Mouse (Mus musculus) adrenal gland, postnatal 4 days (tissue): ENCODE data around the gene Gm28038. TPM values are rescaled to one million over a fixed set of nuclear protein-coding genes. Genes with fewer than 3 reads are reported as not detected.

Experiments used
- DNase-seq, 2 experiments: peaks; one replicate each; pipeline ENCODE4 v3.0.0; 2021 to 2022; ENCODE audit warnings: low spot score in 2 of 2, mixed read lengths in 2 of 2
- long read RNA-seq, 2 experiments: library from polyadenylated mRNA; stranded (forward); transcript quantifications; one replicate each; pipeline ENCODE4 v2.0.0; 2021
- total RNA-seq, 2 experiments: library from RNA; stranded (reverse); gene quantifications; 2 replicates each; pipeline ENCODE4 v1.2.3; 2021

The Gm28038 gene
- not detected for total RNA-seq
- long read RNA-seq, experiment 1 = 0 reads
- long read RNA-seq, experiment 2 = 0 reads

DNA sequence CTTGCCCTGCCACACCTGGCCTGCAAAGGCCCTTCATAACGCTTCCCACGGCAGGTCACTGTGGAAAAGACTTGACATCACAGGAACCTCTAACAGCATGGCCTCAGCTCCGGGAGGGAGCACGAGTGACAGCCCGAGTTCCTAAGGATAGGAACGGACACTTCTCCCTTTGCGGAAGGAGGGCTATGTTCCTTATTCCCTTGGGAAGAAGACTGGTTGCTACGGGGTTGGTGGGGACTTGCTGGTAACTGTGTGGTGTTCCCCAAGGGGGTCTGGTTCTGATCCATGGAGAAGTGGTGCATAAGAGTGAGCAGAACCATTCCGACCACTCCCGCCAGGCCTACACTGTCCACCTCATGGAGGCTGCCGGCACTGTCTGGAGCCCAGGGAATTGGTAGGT, at the start of gene Gm28038:
Gene Gm28038 (plus strand): TSS at position 301 of the 400 bp plus-strand sequence.
- DNase-seq = no peak

- DNase-seq = no peak
Measured at GRCm38 (mm10) chr2:30235593-30235992, 45.2 kb upstream of the Gm28038 start.

DNA sequence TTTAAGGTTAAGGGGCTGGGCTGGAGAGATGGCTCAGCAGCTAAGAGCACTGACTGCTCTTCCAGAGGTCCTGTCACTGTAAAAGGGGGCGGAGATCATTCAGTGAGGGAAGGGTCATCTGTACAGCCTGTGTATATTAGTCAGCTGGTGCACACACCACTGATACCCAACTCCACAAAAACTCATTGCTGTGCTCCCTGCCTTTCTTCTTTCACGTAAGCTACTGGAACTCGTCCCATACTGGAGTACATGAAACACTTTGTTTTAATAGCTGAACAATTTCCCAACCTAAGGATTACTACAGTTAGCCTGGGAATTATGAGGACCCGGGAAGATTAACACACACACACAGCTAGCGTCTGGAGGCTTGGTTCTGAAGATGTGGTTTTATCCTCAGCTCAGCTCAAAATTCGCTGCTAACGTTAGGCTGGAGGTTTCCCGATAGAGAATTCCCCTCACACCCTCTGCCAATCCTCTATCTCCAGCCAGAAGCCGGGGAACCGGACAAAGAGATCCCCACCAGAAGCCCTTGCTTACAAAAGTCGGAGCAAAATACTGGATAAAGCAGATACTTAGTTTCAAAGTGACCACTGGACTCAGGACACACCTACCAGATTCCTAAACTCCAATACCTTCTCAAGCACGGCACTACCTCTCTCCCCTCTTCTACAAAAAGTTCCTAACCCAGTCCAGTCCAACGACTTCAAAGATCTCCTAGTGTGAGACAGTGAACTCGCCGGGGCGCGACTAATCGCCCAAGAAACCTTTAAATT, 44.2 kb upstream of the Gm28038 start:
- DNase-seq = no peak

DNA sequence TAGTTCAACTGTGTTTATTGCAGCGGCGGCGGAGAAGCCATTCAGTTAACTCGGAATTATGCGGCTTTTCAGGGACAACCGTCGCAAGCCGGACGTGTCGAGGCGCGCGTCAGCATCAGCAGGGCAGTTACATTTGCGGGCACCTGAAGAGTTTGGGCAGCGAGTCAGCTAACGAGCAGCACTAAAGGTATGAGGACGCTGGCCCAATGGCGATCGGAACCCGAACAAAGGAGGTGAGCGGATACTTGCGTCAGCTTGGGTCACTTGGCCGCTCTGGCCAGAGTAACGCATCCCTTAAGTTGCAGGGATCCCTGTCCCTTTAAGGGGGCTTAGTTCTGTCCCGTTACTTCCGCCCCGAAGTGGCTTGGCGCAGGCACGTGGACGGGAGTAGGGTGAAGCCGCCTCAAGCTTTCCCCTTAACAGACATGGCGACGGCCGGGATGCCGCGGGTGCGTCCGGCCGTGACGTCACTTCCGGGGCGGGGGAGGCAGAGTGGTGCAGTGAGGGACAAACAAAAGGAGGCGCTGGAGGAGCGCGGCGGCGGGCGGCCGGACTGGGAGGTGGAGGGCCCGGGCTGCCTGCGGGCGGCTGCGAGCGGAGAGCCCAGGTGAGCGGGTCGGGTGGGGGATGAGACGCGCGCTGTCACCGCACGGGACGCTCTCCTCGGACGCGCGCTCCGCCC, 43.5 kb upstream of the Gm28038 start, which contains the start of gene Lrrc8a:
Gene Lrrc8a (plus strand): TSS at position 517 of the 682 bp plus-strand sequence.
- peak; percentile 100 for DNase-seq

- DNase-seq = peak; percentile 54 to 59
Measured at GRCm38 (mm10) chr2:30237881-30238280, 43.0 kb upstream of the Gm28038 start.

DNA sequence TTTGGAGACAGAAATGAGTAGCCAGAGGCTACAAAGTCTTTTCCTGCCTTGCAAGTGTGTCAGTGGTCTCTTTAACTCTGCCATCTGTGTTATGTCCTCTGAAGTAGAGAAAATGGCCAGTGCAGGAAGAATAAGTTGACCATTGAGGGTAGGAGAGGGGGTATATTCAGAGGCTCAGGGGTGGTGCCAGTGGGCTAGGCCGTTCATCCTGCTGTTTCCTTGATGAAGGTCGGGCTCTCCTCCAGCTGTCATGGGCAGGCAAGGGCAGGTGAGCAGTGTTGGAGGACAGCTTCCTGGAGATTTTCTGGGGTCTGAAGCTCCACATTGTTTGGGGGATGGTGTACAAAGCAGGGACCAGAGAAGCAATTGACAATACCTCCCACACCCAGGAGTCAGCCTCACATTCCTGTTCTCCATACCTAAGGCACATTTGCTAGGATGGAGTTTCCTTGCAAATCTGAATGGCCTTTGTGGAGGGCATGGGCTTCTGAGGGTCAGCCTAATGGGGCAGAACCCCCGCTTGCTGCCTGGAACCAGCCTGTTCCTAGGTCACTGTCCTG, 41.9 kb upstream of the Gm28038 start:
- DNase-seq = no peak

GRCm38 (mm10) chr2:30239777-30240176, 41.1 kb upstream of the Gm28038 start:
- no peak for DNase-seq

DNA sequence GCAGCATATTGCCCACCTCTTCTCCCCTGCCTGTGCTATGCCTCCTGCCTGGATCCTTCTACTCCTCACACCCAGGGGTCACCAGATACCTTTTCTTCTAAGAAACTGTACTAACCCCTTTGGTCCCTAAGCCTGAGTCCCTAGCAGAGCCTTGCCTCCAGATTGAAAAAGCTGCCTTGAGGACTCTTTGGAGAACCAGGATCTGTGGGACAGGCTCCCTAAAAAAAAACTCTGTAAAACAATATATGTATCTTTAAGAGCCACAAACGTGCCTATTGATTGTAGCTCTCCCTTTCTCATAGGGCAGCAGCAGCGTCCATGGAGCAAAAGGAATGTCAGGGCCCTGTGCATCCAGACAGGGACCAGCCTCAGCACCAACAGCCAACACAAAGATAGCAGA, 40.6 kb upstream of the Gm28038 start, which contains the start of gene Gm28035:
Gene Gm28035 (plus strand): TSS at position 301 of the 400 bp plus-strand sequence.
- DNase-seq = no peak

DNA sequence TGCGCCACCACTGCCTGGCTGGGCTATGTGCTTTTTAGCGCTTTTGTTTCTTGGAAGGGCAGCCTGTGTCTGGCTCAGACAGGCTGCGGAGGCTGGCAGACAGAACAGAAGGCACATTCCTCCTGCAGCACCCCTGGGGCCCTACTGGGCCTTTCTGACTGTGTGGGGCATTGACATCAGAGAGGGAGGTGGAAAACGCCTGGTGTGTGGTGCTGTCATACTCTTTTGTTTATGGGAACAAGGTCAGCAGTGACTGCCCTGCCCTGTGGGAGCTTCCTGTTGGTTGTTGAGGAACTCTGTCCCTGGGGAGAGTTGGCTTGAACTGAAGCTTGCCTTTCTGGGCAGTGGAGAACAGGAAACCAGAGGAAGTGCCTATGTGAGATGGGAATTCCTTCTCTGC, 38.3 kb upstream of the Gm28038 start:
- no peak for DNase-seq

DNA sequence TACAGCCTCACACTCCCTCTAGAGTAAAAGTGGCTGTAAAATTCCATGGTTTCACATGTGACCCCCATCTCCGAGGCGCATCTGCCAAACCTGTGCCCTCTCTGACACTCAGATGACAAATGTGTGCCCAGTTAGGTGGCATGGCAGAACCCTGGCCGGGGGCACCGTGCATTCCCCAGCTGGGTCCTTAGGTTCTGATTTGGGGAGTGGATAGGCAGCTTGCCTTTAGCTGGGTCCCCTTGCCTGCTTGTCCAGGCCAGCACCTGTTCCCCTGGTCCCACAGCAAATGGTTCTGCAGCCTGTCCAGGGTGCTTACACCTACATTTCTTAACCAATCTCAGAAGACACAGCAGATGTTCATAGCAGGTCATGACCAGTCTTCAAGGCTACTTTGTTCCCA, 37.5 kb upstream of the Gm28038 start:
- DNase-seq = no peak

GRCm38 (mm10) chr2:30244595-30245178, 36.2 kb upstream of the Gm28038 start:
- no peak for DNase-seq

DNA sequence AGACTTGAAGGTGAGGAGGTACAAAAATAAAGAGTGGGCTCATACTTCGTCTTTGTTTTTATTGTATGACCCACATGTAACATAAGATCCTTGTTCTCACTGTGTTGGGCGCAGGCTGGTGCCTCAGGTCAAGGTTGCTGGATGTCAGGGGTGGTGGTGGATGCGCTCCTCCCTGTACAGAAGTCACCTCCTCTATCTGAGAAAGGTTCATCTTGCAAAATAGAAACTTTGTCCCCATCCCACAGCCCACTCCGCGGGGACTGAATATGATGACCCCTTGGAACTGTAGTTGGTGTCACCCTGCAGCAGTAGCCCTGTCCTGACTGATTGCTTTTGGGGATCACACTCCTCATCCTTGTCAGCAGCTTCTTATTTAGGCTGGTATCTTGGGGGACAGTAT, 33.8 kb upstream of the Gm28038 start:
- no peak for DNase-seq

- DNase-seq = no peak
Measured at GRCm38 (mm10) chr2:30247681-30248080, 33.2 kb upstream of the Gm28038 start.

DNA sequence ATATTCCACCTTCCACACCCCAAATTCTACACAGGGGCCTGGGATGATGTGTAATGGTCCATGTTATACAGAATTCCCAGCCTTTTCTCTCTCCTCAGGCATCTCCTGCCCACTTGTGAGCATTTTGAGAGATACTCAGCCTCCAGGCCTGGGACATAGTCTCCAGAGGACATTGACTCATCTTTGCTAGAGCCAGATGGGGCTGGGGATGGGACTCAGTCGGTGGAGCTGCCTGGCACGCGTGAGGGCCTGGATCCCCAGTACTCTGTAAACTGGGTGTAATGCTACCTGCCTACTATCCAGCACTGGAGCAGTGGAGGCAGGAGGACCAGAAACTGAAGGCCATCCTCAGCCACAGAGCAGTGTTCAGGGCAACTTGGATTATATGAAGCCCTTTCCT, 31.7 kb upstream of the Gm28038 start:
- no peak for DNase-seq

GRCm38 (mm10) chr2:30250166-30251128, 30.4 kb upstream of the Gm28038 start:
- no peak for DNase-seq

DNA sequence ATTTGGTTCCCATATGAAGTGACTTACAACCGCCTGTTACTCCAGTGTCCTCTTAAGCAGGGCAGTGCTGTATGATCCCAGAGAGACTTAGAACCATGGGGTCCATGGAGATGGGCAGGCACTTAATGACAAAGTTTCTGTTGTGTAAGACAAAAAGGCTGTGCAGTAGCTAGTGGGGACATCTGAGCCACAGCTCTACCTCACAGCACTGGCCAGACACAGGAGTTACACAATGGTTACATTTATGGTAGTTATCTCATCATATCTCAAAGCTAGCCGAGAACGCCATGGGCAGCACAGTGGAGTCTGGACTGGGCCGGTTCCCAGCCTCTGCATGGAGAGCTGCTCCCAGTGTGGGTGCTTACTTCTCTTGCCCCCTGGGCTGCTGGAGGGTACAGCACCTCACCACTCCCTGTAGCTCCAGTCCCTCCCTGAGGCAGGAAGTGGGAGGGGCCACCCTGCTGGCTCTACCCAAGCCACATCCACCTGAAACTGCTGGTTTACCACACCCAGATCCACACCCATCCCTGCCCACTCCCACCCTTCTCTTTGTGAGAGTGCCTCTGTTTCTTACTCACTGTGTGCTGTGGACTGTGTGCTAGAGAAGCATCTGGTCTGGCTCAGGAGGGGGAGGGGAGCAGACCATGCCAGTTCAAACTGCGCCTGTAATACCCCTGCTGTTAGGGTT, 29.3 kb upstream of the Gm28038 start:
- DNase-seq = no peak

DNA sequence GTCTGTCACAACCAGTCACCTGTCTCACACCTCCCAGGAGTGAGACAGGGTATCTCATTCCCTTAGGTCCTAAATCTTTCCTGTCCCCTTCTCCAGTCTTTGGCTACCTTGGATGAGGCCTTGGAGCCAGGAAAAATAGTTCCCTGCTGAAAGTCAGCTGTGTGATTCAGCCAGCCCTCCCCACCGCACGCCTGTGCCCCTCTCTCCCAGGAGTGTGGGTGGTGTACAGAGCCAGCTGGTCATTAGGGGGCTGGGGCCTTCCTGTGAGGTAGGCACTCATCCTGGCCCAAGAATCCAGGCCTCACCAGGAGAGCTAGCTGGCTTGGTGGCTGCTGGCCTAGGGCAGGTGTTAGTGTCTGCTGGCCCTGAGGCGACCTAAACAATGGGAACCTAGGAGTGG, 28.3 kb upstream of the Gm28038 start:
- no peak for DNase-seq

DNA sequence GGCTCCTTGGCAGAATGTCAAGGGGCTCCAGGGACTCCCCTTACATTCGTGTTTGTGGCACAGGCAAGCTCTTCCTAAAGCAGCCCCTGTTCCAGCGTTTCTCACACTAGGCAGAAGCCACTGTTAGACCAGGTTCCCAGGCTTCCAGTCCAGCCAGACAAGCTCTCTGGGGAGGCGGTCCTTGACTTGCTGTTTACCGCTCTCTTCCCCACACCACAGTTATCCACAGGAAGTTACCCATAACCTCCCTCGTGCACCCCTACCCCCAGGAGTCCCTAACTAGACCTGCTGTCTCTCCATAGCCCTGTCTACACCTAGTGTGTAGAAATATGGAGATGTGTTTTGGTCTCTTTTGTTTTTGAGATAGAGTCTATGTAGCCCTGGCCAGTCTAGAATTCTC, 27.0 kb upstream of the Gm28038 start:
- no peak for DNase-seq

DNA sequence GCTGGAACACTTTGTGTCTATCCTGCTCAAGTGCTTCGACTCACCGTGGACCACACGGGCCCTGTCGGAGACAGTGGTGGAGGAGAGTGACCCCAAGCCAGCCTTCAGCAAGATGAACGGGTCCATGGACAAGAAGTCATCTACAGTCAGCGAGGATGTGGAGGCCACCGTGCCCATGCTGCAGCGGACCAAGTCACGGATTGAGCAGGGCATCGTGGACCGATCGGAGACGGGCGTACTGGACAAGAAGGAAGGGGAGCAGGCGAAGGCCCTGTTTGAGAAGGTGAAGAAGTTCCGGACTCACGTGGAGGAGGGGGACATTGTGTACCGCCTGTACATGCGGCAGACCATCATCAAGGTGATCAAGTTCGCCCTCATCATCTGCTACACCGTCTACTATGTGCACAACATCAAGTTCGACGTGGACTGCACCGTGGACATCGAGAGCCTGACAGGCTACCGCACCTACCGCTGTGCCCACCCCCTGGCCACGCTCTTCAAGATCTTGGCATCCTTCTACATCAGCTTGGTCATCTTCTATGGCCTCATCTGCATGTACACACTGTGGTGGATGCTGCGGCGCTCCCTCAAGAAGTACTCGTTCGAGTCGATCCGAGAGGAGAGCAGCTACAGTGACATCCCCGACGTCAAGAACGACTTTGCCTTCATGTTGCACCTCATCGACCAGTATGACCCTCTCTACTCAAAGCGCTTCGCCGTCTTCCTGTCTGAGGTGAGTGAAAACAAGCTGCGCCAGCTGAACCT, 25.0 kb upstream of the Gm28038 start:
- no peak for DNase-seq
